Mouse (Mus musculus) limb, embryonic 11.5 days (tissue): Measurements from ENCODE around the gene Efna4. TPM values are rescaled to one million over a fixed set of nuclear protein-coding genes. Genes with fewer than 3 reads are reported as not detected.
A peak's percentile ranks its signal among the peaks of the same experiment; 100 is the strongest.

Source experiments
- ATAC-seq: fragments of 200-750 bp; cut with Nextera tagmentation; 2 replicates; pipeline ENCODE4 v1.8.0; 2017; ENCODE audit warnings: low read depth; ENCODE audit not compliant: insufficient number of reproducible peaks, low FRiP score, low TSS enrichment
- DNase-seq: peaks from one replicate; pipeline ENCODE4 v3.0.0-alpha.2; 2015; ENCODE audit warnings: low spot score
- H3K27ac ChIP-seq: fragments of 300-500 bp; sonication (generic); replicated peaks from 2 replicates; pipeline ENCODE4 v1.5.1; 2014; ENCODE audit warnings: low read depth, mild to moderate bottlenecking, low read length
- H3K27me3 ChIP-seq: fragments of 300-500 bp; sonication (generic); 2 replicates; pipeline ENCODE4 v1.6.1; 2014; ENCODE audit warnings: mild to moderate bottlenecking, low read length, mixed read lengths; ENCODE audit not compliant: control insufficient read depth, insufficient read depth
- H3K36me3 ChIP-seq: fragments of 300-500 bp; sonication (generic); 2 replicates; pipeline ENCODE4 v1.6.1; 2014; ENCODE audit warnings: mild to moderate bottlenecking, low read length, moderate library complexity, mixed read lengths; ENCODE audit not compliant: control insufficient read depth, insufficient read depth
- H3K4me1 ChIP-seq: fragments of 300-500 bp; sonication (generic); 2 replicates; pipeline ENCODE4 v1.6.1; 2014; ENCODE audit warnings: low read length, mixed read lengths; ENCODE audit not compliant: control insufficient read depth, insufficient read depth
- H3K4me2 ChIP-seq: fragments of 300-500 bp; sonication (generic); 2 replicates; pipeline ENCODE4 v1.6.1; 2014; ENCODE audit warnings: low read depth, mild to moderate bottlenecking, moderate library complexity; ENCODE audit not compliant: severe bottlenecking
- H3K4me3 ChIP-seq: fragments of 300-500 bp; sonication (generic); 2 replicates; pipeline ENCODE4 v1.5.1; 2014; ENCODE audit warnings: low read depth, low read length
- H3K9ac ChIP-seq: fragments of 300-500 bp; sonication (generic); 2 replicates; pipeline ENCODE4 v1.6.1; 2014; ENCODE audit warnings: mild to moderate bottlenecking, low read length
- H3K9me3 ChIP-seq: fragments of 300-500 bp; sonication (generic); 2 replicates; pipeline ENCODE4 v1.6.1; 2016; ENCODE audit warnings: low read length; ENCODE audit not compliant: control insufficient read depth
- WGBS: fragments of 180-500 bp; shearing (Covaris S2); extraction: QIAGEN DNeasy Blood & Tissue Kit; methylation state at CpG from one replicate; pipeline ENCODE4 v1.1.7; 2014; 5-methylcytosine and 5-hydroxymethylcytosine counted together
- polyA plus RNA-seq: library from polyadenylated mRNA; unstranded; fragments of >200 nt; fragmentation: Nextera tagmentation; extraction: Ambion mirVana; gene quantifications from 2 replicates; pipeline ENCODE4 v1.2.1, GENCODE M21; 2014

Gene Efna4
- polyA plus RNA-seq, 1 experiment from 2014 or later, result 46.9 TPM

- Histone ChIP-seq H3K36me3 (no peaks in the 10 kb centered on the region), H3K4me2 (no peak overlapping the region), H3K4me1 (0 out of 2 replicates have a peak, but pooled peaks cover 8% of the 10 kb centered on the region), H3K27ac (no peak overlapping the region), H3K27me3 (no peaks in the 10 kb centered on the region), H3K4me3 (no peak overlapping the region), H3K9ac (no peak overlapping the region), H3K9me3 (no peaks in the 10 kb centered on the region)
- no peak for ATAC-seq
- WGBS, result 80% methylated on average over 11 of the region's 11 CpGs
- no peak for DNase-seq
Measured at GRCm38 (mm10) chr3:89381233-89381632, 43.4 kb upstream of the Efna4 start.

- ATAC-seq (no peak), DNase-seq (no peak)
- Histone ChIP-seq H3K36me3 (no peaks in the 10 kb centered on the region), H3K9me3 (no peaks in the 10 kb centered on the region), H3K27me3 (no peaks in the 10 kb centered on the region), H3K4me3 (no peak overlapping the region), H3K4me1 (0 out of 2 replicates have a peak, but pooled peaks cover 8% of the 10 kb centered on the region), H3K27ac (no peak overlapping the region), H3K4me2 (no peak overlapping the region), H3K9ac (no peak overlapping the region)
- WGBS, result 92% methylated on average over 18 of the region's 18 CpGs
Measured at GRCm38 (mm10) chr3:89380711-89381110, 42.9 kb upstream of the Efna4 start.

GRCm38 (mm10) chr3:89380291-89380690 lies 42.5 kb upstream of the Efna4 start:
- H3K4me2 ChIP-seq, result no peak overlapping the region
- H3K27ac ChIP-seq, result no peak overlapping the region
- H3K4me1 ChIP-seq, result 0 out of 2 replicates have a peak, but pooled peaks cover 6% of the 10 kb centered on the region
- no peaks in the 10 kb centered on the region for H3K36me3 ChIP-seq
- DNase-seq (no peak), ATAC-seq (no peak)
- H3K9ac ChIP-seq, result no peak overlapping the region
- 94% methylated on average over 14 of the region's 14 CpGs for WGBS
- no peaks in the 10 kb centered on the region for H3K27me3 ChIP-seq
- H3K4me3 ChIP-seq, result no peak overlapping the region
- no peaks in the 10 kb centered on the region for H3K9me3 ChIP-seq

- Histone ChIP-seq H3K36me3 (no peaks in the 10 kb centered on the region), H3K9ac (no peak overlapping the region), H3K4me1 (0 out of 2 replicates have a peak, but pooled peaks cover 4% of the 10 kb centered on the region), H3K9me3 (no peaks in the 10 kb centered on the region), H3K4me3 (no peak overlapping the region), H3K4me2 (no peak overlapping the region), H3K27ac (no peak overlapping the region), H3K27me3 (no peaks in the 10 kb centered on the region)
- ATAC-seq (no peak), DNase-seq (no peak)
- 90% methylated on average over 31 of the region's 31 CpGs for WGBS
Measured at GRCm38 (mm10) chr3:89379388-89380131, 41.7 kb upstream of the Efna4 start.

- under 1% methylated on average over 28 of the region's 29 CpGs for WGBS
- H3K27me3 ChIP-seq, result no peaks in the 10 kb centered on the region
- no peaks in the 10 kb centered on the region for H3K36me3 ChIP-seq
- 0 out of 2 replicates have a peak, but pooled peaks cover 3% of the 10 kb centered on the region for H3K4me1 ChIP-seq
- H3K4me2 ChIP-seq, result peak overlapping the region; percentile 80
- peak overlapping the region; percentile 68 for H3K9ac ChIP-seq
- DNase-seq (peak; percentile 91), ATAC-seq (peak; percentile 85)
- no peaks in the 10 kb centered on the region for H3K9me3 ChIP-seq
- H3K4me3 ChIP-seq, result peak overlapping the region; percentile 51
- H3K27ac ChIP-seq, result 0 out of 2 replicates have a peak overlapping the region, but pooled peaks have one; percentile 14
Measured at GRCm38 (mm10) chr3:89378394-89379067, 40.7 kb upstream of the Efna4 start.

- peak; percentile 19; the same call in 1 of the 2 replicates for ATAC-seq
- Histone ChIP-seq H3K9ac (no peak overlapping the region), H3K9me3 (no peaks in the 10 kb centered on the region), H3K27ac (no peak overlapping the region), H3K36me3 (no peaks in the 10 kb centered on the region), H3K4me1 (peaks cover 3% of the 10 kb centered on the region; the same call in 1 of the 2 replicates), H3K4me2 (no peak overlapping the region; the same call in 1 of the 2 replicates), H3K27me3 (no peaks in the 10 kb centered on the region), H3K4me3 (no peak overlapping the region)
- WGBS, result 80% methylated on average over 4 of the region's 4 CpGs
- no peak for DNase-seq
Measured at GRCm38 (mm10) chr3:89377831-89378230, 40.0 kb upstream of the Efna4 start.

- DNase-seq (no peak), ATAC-seq (no peak)
- Histone ChIP-seq H3K4me3 (no peak overlapping the region), H3K9ac (no peak overlapping the region), H3K4me2 (no peak overlapping the region), H3K27ac (no peak overlapping the region), H3K36me3 (no peaks in the 10 kb centered on the region), H3K9me3 (no peaks in the 10 kb centered on the region), H3K27me3 (no peaks in the 10 kb centered on the region), H3K4me1 (peaks cover 3% of the 10 kb centered on the region; the same call in 1 of the 2 replicates)
- WGBS, result 41% methylated on average over 5 of the region's 5 CpGs
Measured at GRCm38 (mm10) chr3:89373581-89374231, 35.9 kb upstream of the Efna4 start.

- H3K9me3 ChIP-seq, result no peaks in the 10 kb centered on the region
- H3K4me2 ChIP-seq, result no peak overlapping the region
- H3K4me3 ChIP-seq, result no peak overlapping the region
- ATAC-seq (0 out of 2 replicates have a peak, but pooled peaks have one; percentile 57), DNase-seq (no peak)
- no peaks in the 10 kb centered on the region for H3K4me1 ChIP-seq
- H3K9ac ChIP-seq, result no peak overlapping the region
- no peaks in the 10 kb centered on the region for H3K36me3 ChIP-seq
- H3K27ac ChIP-seq, result no peak overlapping the region
- no peaks in the 10 kb centered on the region for H3K27me3 ChIP-seq
- 60% methylated on average over 11 of the region's 11 CpGs for WGBS
Measured at GRCm38 (mm10) chr3:89367338-89367737, 29.5 kb upstream of the Efna4 start.
